Mouse (Mus musculus) midbrain, embryonic 13.5 days (tissue): Measurements from ENCODE around the gene Serinc2. TPM values are rescaled to one million over a fixed set of nuclear protein-coding genes. Genes with fewer than 3 reads are reported as not detected.

ENCODE experiments used
- ATAC-seq: fragments of 200-750 bp; cut with Nextera tagmentation; 2 replicates; pipeline ENCODE4 v1.8.0; 2017; ENCODE audit warnings: mild to moderate bottlenecking, moderate TSS enrichment, moderate library complexity
- H3K27ac ChIP-seq: fragments of 300-500 bp; sonication (generic); 2 replicates; pipeline ENCODE4 v1.5.1; 2015; ENCODE audit warnings: inconsistent platforms, mild to moderate bottlenecking, moderate library complexity
- H3K27me3 ChIP-seq: fragments of 300-500 bp; sonication (generic); 2 replicates; pipeline ENCODE4 v1.6.1; 2015; ENCODE audit warnings: mild to moderate bottlenecking, inconsistent platforms
- H3K36me3 ChIP-seq: fragments of 300-500 bp; sonication (generic); 2 replicates; pipeline ENCODE4 v1.6.1; 2015; ENCODE audit warnings: mild to moderate bottlenecking, inconsistent platforms
- H3K4me1 ChIP-seq: fragments of 300-500 bp; sonication (generic); replicated peaks from 2 replicates; pipeline ENCODE4 v1.6.1; 2015; ENCODE audit warnings: inconsistent platforms
- H3K4me2 ChIP-seq: fragments of 300-500 bp; sonication (generic); replicated peaks from 2 replicates; pipeline ENCODE4 v1.6.1; 2015; ENCODE audit warnings: moderate library complexity, mild to moderate bottlenecking, inconsistent platforms
- H3K4me3 ChIP-seq: fragments of 300-500 bp; sonication (generic); replicated peaks from 2 replicates; pipeline ENCODE4 v1.5.1; 2015; ENCODE audit warnings: mild to moderate bottlenecking, inconsistent platforms
- H3K9ac ChIP-seq: fragments of 300-500 bp; sonication (generic); replicated peaks from 2 replicates; pipeline ENCODE4 v1.6.1; 2015; ENCODE audit warnings: mild to moderate bottlenecking, inconsistent platforms
- H3K9me3 ChIP-seq: fragments of 300-500 bp; sonication (generic); 2 replicates; pipeline ENCODE4 v1.6.1; 2016; ENCODE audit warnings: mild to moderate bottlenecking, inconsistent platforms
- WGBS: fragments of 180-500 bp; shearing (Covaris S2); methylation state at CpG from one replicate; pipeline ENCODE4 v1.1.7; 2015; 5-methylcytosine and 5-hydroxymethylcytosine counted together
- polyA plus RNA-seq: library from polyadenylated mRNA; unstranded; fragments of >200 nt; fragmentation: Nextera tagmentation; extraction: Ambion mirVana; gene quantifications from 2 replicates; pipeline ENCODE4 v1.2.1, GENCODE M21; 2015

Serinc2 gene
- polyA plus RNA-seq, 1 experiment from 2014 or later, result 70.8 TPM

DNA sequence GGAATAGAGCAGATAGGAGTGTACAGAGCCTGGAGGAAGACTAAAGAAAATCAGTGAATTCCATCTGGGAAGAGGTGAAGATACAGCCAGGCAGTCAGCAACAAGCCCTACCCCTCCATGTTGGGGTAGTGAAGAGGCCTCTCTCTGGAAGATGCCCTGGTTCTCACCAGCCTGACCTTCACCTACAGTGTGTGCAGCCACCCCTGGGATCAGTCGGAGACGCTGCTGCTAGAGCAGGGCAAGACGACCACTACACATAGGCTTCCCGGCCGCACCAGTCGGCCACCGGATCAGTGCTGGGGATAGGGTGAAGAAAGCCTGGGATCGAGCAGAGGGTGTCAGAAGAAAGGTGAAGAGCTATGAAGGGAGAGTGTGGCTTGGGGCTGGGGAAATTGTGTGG is 30.2 kb upstream of the Serinc2 start:
- H3K36me3 ChIP-seq, result peaks cover 20% of the 10 kb centered on the region
- no peak for ATAC-seq
- WGBS, result 43% methylated on average over 8 of the region's 8 CpGs
- H3K4me1 ChIP-seq, result peaks cover 29% of the 10 kb centered on the region
- 0 out of 2 replicates have a peak overlapping the region, but pooled peaks have one; percentile 21 for H3K27ac ChIP-seq
- H3K9ac ChIP-seq, result peak overlapping the region; percentile 78
- peak overlapping the region; percentile 87 for H3K4me2 ChIP-seq
- no peaks in the 10 kb centered on the region for H3K9me3 ChIP-seq
- H3K4me3 ChIP-seq, result peak overlapping the region; percentile 56
- peaks cover 45% of the 10 kb centered on the region for H3K27me3 ChIP-seq

DNA sequence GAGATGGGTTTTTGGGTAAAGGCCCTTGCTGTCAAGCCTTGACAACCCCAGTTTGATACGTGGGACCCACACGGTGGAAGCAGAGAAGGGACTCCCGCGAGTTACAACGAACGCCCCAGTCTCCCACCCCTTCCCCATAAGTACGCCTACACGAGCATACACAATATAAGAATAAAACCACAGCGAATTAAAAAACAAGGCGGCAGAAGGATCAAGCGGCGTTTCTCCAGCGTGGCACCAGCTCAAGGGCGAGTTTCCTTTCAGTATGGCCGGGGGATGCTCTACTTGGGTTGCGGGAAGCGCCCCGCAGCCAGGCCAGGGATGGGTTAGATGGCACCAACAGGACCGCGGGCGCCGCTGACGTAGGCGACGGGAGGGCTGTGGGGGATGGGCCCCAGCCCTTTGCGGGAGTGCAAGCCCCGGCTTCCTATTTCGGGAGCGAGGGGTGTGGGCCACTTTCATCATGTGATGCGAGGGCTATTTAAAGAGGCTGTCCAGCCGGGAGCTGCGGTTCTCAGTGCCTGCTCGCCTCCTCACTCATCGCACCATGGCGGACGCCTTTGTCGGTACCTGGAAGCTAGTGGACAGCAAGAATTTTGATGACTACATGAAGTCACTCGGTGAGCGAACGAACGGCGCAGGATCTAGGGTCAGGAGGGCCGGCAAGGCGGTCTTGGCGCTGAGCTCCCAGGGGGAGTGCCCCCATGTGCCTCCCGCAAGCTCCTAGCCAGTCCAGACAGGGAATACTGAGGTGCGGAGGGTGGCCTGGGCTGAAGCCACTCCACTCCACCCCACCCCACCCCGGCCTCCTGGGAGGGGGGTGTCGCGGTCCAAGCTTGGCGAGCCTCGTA is 29.5 kb upstream of the Serinc2 start, which contains the start of the genes Fabp3 and Gm10570:
Gene Fabp3 (plus strand): TSS at position 365 of the 851 bp plus-strand sequence.
Gene Gm10570 (minus strand): TSS at position 444 of the 851 bp plus-strand sequence.
- Histone ChIP-seq H3K4me2 (peak within 1 kb of the TSS; percentile 87), H3K36me3 (peaks cover 12% of the 10 kb centered on the region), H3K9ac (peak within 1 kb of the TSS; percentile 78), H3K27ac (peak within 1 kb of the TSS; percentile 21; the same call in 1 of the 2 replicates), H3K4me3 (peak within 1 kb of the TSS; percentile 56), H3K9me3 (no peaks in the 10 kb centered on the region), H3K4me1 (peaks cover 29% of the 10 kb centered on the region), H3K27me3 (peaks cover 45% of the 10 kb centered on the region)
- ATAC-seq, result peak; percentile 73
- under 1% methylated on average over 52 of the region's 52 CpGs for WGBS

DNA sequence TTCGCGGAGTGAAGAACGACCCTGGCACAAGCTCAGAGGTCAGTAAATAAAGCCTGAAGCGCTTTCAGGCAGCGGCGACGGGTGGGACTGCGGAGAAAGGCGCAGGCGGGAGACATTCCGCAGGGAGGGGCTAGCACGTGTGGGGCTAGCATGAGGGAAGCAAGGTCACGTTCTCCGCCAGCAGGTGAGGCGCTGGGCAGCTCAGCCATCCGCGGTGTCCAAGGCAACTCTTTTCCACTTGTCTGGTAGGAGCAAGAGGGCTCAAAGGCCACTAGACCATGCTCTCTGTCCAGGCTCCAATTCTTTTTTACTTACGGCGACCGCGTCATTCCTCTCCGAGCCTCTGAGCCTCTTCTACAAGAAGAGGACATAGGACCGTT is 28.8 kb upstream of the Serinc2 start:
- peak; percentile 31; the same call in 1 of the 2 replicates for ATAC-seq
- Histone ChIP-seq H3K9me3 (no peaks in the 10 kb centered on the region), H3K4me3 (peak overlapping the region; percentile 56), H3K36me3 (peaks cover 6% of the 10 kb centered on the region), H3K27ac (no peak overlapping the region), H3K9ac (peak overlapping the region; percentile 78), H3K27me3 (peaks cover 45% of the 10 kb centered on the region), H3K4me1 (peaks cover 29% of the 10 kb centered on the region), H3K4me2 (peak overlapping the region; percentile 87)
- under 1% methylated on average over 23 of the region's 23 CpGs for WGBS

DNA sequence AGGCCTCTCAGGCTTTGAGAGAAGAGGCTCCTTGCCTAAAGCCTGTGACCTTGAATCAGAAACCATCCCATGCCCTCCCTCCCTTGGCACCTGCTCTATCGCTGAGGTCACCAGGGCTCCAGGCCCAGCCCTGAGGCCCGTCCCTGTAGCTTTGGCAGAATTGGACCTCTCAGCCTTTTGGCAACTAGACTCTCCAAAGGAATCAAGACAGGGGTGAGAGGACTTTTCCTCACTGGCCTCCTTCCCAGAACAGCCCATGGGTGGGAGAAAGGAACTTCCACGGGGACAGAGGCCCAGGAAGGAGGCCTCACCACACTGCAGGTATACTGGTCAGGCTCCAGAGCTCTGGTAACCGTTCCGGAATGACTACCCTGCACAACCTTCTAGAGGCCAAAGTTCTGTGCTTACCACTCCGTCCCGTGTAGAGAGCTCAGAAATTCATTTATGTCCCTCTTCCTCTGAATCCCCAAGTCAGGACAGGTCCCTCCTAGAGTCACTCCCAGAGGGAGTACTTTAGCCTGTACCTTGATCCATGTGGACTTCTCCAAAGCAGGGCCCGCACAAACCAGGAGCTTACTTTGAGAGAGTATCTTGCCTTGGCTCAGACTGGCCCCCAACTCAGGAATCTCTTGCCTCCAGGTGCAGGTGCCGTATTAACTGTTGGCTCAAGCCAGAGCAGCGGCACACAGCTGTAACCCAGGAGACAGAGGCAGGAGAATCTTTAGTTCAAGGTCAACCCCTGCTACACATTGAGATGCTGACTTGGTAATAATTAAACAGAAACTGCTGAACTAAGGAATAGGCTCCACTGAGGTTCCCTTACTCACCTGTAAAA is 28.0 kb upstream of the Serinc2 start:
- Histone ChIP-seq H3K9me3 (no peaks in the 10 kb centered on the region), H3K27me3 (peaks cover 45% of the 10 kb centered on the region), H3K4me1 (peaks cover 29% of the 10 kb centered on the region), H3K4me3 (no peak overlapping the region), H3K4me2 (no peak overlapping the region; the same call in 1 of the 2 replicates), H3K27ac (no peak overlapping the region), H3K36me3 (no peaks in the 10 kb centered on the region), H3K9ac (no peak overlapping the region)
- 80% methylated on average over 10 of the region's 10 CpGs for WGBS
- ATAC-seq, result no peak

DNA sequence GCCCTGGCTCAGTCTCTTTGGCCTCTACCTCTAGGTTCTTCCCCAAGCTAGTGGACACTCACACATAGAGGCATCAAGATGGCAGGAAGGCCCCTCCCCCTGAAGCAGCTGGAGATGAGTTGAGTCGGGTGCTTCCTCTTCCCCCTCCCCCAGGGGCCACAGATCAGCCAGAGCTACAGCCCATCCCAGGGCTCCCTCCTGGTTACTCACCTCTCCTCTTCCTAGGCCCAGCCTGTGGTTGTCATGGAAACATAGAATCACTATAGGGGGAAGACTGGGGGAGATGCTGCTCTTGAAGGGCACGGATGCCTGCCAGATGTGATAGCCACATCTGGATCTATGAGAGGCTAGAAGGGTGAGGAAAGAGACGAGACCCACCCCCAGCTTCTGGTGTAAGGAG is 25.7 kb upstream of the Serinc2 start:
- peaks cover 34% of the 10 kb centered on the region for H3K27me3 ChIP-seq
- no peak overlapping the region for H3K27ac ChIP-seq
- no peaks in the 10 kb centered on the region for H3K9me3 ChIP-seq
- 21% methylated on average over 3 of the region's 3 CpGs for WGBS
- peaks cover 27% of the 10 kb centered on the region for H3K4me1 ChIP-seq
- no peak for ATAC-seq
- no peak overlapping the region for H3K4me3 ChIP-seq
- no peaks in the 10 kb centered on the region for H3K36me3 ChIP-seq
- H3K4me2 ChIP-seq, result no peak overlapping the region
- no peak overlapping the region for H3K9ac ChIP-seq

DNA sequence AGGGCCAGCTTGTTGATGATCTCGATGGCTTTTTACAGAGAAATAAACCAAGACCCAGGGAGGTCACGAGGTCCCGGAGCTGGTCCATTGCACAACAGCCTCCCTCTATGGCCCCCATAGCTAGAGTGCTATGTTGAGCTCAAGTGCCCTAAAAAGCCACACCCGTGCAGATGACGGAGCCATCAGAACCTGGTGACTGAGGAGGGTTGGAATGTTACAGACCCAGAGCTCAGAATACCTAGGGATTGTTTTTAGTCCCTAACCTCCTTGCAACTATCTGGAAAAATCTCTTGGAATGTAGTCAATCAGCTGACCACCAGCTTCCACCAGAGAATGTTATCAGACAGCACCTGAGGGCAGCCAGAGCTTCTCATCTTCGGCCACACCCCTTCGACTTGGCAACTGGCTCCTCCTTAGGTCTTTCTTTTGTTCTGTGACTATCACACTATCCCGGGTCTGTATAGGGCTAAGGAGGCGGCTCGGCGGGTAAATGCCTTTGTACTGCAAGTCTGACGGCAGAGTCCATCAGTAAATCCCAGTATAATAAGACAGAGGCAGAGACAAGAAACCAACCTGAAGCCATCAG is 23.4 kb upstream of the Serinc2 start:
- Histone ChIP-seq H3K4me1 (peaks cover 7% of the 10 kb centered on the region; the same call in 1 of the 2 replicates), H3K9me3 (no peaks in the 10 kb centered on the region), H3K4me2 (no peak overlapping the region), H3K9ac (no peak overlapping the region), H3K36me3 (no peaks in the 10 kb centered on the region), H3K27ac (no peak overlapping the region), H3K27me3 (peaks cover 23% of the 10 kb centered on the region), H3K4me3 (no peak overlapping the region)
- ATAC-seq, result no peak
- WGBS, result 47% methylated on average over 12 of the region's 12 CpGs

DNA sequence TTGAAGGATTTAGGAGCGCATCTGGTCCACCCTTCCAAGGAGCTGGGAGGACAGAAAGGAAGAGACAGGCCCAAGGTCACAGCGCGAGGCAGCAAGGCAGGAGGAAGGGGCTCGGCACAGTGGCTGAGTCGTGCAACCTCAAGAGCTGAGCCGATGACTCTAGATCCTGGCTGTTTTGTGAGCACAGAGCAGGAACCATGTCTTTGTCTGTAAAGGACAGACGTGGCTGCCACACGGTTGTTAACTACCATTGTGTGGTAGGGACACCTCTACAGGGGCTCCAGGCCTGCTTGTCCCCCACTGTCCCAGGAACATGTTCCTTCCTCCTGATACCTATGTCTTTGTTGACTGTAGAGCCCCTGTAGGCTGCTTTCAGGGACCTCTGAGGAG is 20.6 kb upstream of the Serinc2 start:
- H3K4me2 ChIP-seq, result no peak overlapping the region
- no peak for ATAC-seq
- no peak overlapping the region for H3K4me3 ChIP-seq
- H3K9me3 ChIP-seq, result no peaks in the 10 kb centered on the region
- WGBS, result 69% methylated on average over 8 of the region's 8 CpGs
- H3K27ac ChIP-seq, result no peak overlapping the region
- no peak overlapping the region for H3K9ac ChIP-seq
- no peaks in the 10 kb centered on the region for H3K27me3 ChIP-seq
- peaks cover 3% of the 10 kb centered on the region; the same call in 1 of the 2 replicates for H3K4me1 ChIP-seq
- H3K36me3 ChIP-seq, result no peaks in the 10 kb centered on the region

DNA sequence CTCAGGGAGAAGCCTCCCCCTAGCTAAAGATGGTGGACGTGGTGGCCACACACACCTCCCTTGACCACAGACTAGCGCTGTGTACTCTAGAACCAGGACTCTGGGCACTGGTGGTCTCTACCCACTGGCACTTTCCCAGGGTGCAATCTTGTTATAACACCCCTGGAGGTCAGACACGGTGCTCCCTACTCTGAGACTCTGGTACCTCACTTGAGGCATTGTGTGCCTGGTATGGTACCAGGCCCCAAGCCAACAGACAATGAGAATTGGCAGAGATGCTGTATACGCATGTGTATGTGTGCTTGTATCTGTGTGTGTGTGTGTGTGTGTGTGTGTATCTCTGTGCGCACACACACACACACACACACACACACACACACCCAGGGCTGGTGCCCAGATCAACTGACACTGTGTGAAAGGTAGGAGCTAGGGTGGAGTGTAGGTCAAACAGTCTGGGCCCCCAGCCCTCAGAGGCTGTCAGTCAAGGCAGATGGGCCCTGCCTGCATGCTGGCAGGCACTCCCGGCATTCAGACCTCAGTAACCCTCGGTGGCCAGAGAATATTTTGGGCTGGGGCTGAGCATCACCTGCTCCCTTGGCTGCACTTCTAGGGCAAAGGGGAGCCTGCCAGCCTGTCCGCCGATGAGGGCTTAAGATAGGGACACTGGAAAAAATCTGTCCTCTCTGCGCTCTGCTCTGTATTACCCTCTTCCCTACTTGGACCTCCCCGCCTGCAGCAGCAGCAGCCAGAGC is 20.0 kb upstream of the Serinc2 start:
- Histone ChIP-seq H3K4me1 (no peaks in the 10 kb centered on the region), H3K36me3 (no peaks in the 10 kb centered on the region), H3K9ac (no peak overlapping the region), H3K27ac (no peak overlapping the region), H3K9me3 (no peaks in the 10 kb centered on the region), H3K4me3 (no peak overlapping the region), H3K27me3 (no peaks in the 10 kb centered on the region), H3K4me2 (no peak overlapping the region)
- ATAC-seq, result no peak
- 80% methylated on average over 11 of the region's 11 CpGs for WGBS

DNA sequence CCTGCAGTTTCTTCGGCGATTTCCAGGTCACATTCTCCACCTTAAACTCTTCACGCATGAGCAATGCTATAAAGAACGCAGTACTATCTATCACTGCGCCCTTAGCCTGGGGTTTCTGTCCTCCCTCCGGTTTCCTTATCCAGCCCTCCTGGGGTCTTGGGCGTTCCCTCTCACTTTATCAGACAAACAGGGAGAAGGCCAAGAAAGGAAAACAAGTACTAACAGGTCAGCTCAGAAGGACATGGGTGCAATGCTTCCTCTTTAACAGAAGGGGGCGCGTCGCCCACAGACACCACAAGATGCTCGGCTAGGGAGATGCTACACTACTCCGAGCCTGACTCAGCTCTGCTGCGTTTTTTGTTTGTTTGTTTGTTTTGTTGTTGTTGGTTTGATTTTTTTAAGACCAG is 18.1 kb upstream of the Serinc2 start:
- no peak overlapping the region for H3K27ac ChIP-seq
- no peaks in the 10 kb centered on the region for H3K4me1 ChIP-seq
- H3K4me3 ChIP-seq, result no peak overlapping the region
- no peak for ATAC-seq
- 20% methylated on average over 13 of the region's 13 CpGs for WGBS
- no peaks in the 10 kb centered on the region for H3K9me3 ChIP-seq
- H3K4me2 ChIP-seq, result no peak overlapping the region
- no peaks in the 10 kb centered on the region for H3K36me3 ChIP-seq
- H3K27me3 ChIP-seq, result no peaks in the 10 kb centered on the region
- no peak overlapping the region for H3K9ac ChIP-seq

DNA sequence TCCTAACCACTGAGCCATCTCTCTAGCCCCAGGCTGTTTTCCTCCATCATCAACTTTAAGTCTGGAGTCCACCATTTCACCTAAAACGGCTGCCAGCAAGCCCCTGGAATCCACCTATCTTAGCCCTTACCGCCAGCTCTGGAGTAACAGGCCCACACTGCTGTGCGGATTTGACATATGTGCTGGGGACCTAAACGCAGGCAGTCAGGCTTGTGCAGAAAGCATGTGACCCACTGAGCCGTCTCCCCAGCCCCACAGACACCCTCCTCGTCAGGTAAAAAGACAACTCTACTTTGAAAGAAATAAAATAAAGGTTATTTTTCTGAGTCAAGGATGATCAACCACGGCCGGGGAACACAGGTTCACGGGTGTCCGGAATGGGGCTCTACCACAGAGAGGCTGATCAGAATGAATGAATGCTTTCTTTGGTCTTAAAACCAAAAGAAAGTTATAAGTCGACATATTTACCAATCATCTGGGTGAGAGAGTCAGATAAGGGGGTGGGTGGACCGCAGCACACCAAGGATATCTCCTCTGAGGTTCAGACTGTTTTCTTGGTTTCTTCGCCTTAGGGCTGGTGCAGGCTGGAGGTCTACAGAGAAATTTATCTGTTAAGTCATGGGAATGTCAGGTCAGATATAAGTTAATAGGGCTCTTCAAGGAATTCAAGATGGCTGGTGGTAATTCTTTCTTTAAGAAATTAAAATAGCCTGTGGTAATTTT is 17.4 kb upstream of the Serinc2 start:
- no peaks in the 10 kb centered on the region for H3K4me1 ChIP-seq
- no peak overlapping the region for H3K4me3 ChIP-seq
- no peaks in the 10 kb centered on the region for H3K9me3 ChIP-seq
- no peaks in the 10 kb centered on the region for H3K27me3 ChIP-seq
- no peak overlapping the region for H3K4me2 ChIP-seq
- no peaks in the 10 kb centered on the region for H3K36me3 ChIP-seq
- H3K27ac ChIP-seq, result no peak overlapping the region
- WGBS, result 87% methylated on average over 13 of the region's 13 CpGs
- ATAC-seq, result no peak
- no peak overlapping the region for H3K9ac ChIP-seq
